Mouse (Mus musculus) kidney, postnatal 14 days (tissue): ENCODE measurements around the gene Hic1.
"Not testable (repeated sequence)": the region's sequence is repeated elsewhere in the genome, so short reads cannot be mapped to it uniquely, and the experiment has no call there.

Source experiments
- DNase-seq: peaks from one replicate; pipeline ENCODE4 v3.0.0; 2022; ENCODE audit warnings: mixed read lengths

Gene Hic1

GRCm38 (mm10) chr11:75192336-75193214, 23.3 kb upstream of the Hic1 start:
- DNase-seq: peak; percentile 87

- no peak for DNase-seq
Measured at GRCm38 (mm10) chr11:75191841-75192240, 22.5 kb upstream of the Hic1 start.

GRCm38 (mm10) chr11:75190905-75191441, 21.7 kb upstream of the Hic1 start, which contains the start of gene Dph1:
Dph1 (minus strand) TSS chr11:75191241.
- no peak for DNase-seq

- peak; percentile 90 for DNase-seq
Measured at GRCm38 (mm10) chr11:75190371-75190724, 21.0 kb upstream of the Hic1 start.

GRCm38 (mm10) chr11:75189713-75190370, 20.5 kb upstream of the Hic1 start:
- no peak for DNase-seq

GRCm38 (mm10) chr11:75184986-75185385, 15.7 kb upstream of the Hic1 start:
- DNase-seq: no peak

- DNase-seq: no peak
Measured at GRCm38 (mm10) chr11:75184573-75184972, 15.3 kb upstream of the Hic1 start.

- no peak for DNase-seq
Measured at GRCm38 (mm10) chr11:75183917-75184570, 14.7 kb upstream of the Hic1 start.

- peak; percentile 93 for DNase-seq
Measured at GRCm38 (mm10) chr11:75178672-75179208, 9.4 kb upstream of the Hic1 start, which contains the start of gene Ovca2. Ovca2 (minus strand) TSS chr11:75178835.

GRCm38 (mm10) chr11:75178011-75178410, 8.7 kb upstream of the Hic1 start:
- no peak for DNase-seq

- not testable (repeated sequence) for DNase-seq
Measured at GRCm38 (mm10) chr11:75174574-75174973, 5.3 kb upstream of the Hic1 start.

- no peak for DNase-seq
Measured at GRCm38 (mm10) chr11:75173799-75174165, 4.5 kb upstream of the Hic1 start.

GRCm38 (mm10) chr11:75173095-75173798, 3.9 kb upstream of the Hic1 start:
- peak; percentile 91 for DNase-seq

GRCm38 (mm10) chr11:75172151-75173094, 3.1 kb upstream of the Hic1 start:
- peak; percentile 53 for DNase-seq

GRCm38 (mm10) chr11:75171186-75171865, 2.0 kb upstream of the Hic1 start:
- DNase-seq: no peak

GRCm38 (mm10) chr11:75170136-75170751, 925 bp upstream of the Hic1 start:
- peak; percentile 95 for DNase-seq

- DNase-seq: peak; percentile 91
Measured at GRCm38 (mm10) chr11:75168590-75169361, 543 bp downstream of the Hic1 start.

- peak; percentile 70 for DNase-seq
Measured at GRCm38 (mm10) chr11:75167643-75168589, 1.4 kb downstream of the Hic1 start.
